Mouse (Mus musculus) left cerebral cortex, adult 9 months (tissue): ENCODE measurements at regions not wholly inside any gene's neighbourhood (a gene's known extent, or its start where the extent isn't known, plus 50 kb on each side); places are given as distances from the start of the nearest gene placed in this dataset.

Experiments
- DNase-seq, 2 experiments: peaks; one replicate each; pipeline ENCODE4 v3.0.0; 2022; ENCODE audit warnings: low spot score in 2 of 2

GRCm38 (mm10) chr11:93808431-93808830 is 77.1 kb downstream of the Utp18 start:
- no peak for DNase-seq

DNA sequence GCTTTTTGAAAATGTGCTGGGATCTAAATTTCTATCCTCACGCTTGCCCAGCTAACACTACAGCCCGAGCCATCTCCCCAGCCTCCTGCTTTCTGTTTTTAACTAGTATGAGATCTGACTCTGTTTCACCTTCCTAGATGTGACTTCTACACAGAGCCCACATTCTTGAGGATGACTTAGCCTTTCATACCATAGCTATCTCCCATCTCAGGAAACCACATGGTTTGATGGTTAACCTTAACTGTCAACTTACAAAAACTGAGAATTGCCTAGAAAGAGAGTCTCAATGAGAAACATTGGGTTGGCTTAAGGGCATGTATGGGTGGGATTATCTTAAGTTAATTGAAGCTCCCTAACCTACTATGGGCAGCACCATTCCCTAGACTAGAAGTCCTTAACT is 78.4 kb downstream of the Utp18 start:
- no peak for DNase-seq

- DNase-seq, result no peak
These were observed 114.2 kb downstream of the Utp18 start for GRCm38 (mm10) chr11:93771143-93771940.

DNA sequence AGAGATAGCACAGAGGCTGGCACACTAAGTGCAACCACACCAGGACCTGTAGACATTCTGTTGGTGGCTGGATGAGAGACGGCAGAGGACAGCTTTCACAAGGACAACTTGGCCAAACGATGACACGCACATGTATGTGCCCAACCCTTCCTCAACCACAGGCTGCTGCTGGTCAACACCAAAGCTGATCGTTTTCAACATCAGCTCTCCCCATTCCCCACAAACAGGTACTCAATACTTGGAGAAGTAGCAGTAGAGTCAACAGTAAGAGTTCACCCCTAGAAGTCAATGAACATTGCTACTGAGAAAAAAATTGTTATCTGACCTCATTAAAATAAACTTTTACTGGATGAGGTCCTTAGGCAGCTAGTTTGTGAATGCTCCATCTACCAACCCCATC is 119.6 kb downstream of the Utp18 start:
- no peak for DNase-seq

- peak; percentile 20 to 65 for DNase-seq
These were observed 122.6 kb downstream of the Utp18 start for GRCm38 (mm10) chr11:93762832-93763530.

DNA sequence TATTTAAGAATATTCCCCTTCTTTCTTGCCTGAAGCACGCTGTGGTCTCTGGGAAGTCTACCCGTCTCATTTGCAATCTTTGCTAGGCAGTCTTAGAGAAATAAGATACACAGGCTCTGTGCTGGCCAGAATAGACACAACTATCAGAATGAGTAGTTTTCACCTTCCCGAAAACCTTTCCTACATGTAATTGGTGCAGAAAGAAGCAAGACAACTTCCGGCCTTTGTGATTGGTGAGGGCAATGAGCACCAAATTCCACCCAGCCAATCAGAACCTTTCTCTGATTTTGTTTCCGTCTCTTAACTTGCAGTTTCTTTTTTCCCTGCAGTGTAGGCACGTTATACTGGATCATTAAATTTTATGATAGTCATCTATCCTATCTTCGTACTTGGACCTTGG is 127.7 kb downstream of the Utp18 start:
- no peak for DNase-seq

DNA sequence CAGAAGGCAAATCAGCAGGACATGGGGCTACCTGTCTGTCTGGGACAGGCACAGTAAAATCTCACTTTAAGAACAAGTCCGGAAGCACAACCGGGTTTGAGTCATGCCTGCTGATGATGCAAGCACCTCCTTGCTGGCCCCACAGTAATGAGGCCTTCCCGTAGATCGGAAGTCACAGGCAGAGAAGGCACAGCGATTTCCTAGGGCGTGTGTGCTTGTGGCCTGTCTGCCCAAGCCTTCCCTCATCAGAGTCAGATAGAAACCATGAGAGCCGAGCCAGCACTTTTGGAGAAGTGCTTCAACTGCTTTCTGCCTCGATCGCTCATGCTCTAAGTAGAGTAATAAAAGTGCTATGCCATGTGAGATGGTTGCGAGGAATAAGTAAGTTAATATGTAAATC is 148.9 kb downstream of the Utp18 start:
- DNase-seq, result no peak

DNA sequence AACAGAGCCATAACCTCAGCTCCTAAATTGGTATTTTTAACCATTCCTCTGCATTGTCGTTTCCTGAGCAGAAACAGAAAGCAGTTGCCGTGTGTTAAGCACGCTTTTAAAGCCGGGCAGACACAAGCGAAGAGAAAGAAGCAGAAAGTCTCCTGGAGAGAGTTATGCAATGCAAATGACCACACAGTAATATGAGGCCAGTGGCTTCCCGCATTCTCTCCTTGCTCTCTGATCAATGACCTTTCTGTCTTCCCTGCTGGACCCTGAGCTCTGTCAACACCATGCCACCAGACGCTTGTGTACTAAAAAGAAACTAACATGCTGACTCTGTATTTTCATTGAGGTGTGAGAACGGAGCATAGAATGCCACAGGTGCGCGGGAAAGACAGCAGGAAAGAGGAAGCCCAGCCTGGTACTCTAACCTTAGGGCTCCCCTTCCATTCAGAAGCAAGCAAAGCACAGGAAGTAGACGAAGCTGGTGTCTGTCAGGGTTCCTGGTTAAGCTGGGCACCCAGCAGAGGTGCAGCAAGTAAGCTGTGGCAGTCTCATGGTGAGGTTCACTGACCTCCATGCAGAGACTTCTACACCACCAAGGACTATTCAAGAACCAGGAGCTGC is 151.9 kb downstream of the Utp18 start:
- DNase-seq, result no peak

GRCm38 (mm10) chr11:93729119-93729518 is 156.4 kb downstream of the Utp18 start:
- no peak for DNase-seq

- DNase-seq, result no peak
These were observed 160.3 kb downstream of the Utp18 start for GRCm38 (mm10) chr11:93725242-93725641.

GRCm38 (mm10) chr11:93719141-93719540 is 166.4 kb downstream of the Utp18 start:
- no peak for DNase-seq

DNA sequence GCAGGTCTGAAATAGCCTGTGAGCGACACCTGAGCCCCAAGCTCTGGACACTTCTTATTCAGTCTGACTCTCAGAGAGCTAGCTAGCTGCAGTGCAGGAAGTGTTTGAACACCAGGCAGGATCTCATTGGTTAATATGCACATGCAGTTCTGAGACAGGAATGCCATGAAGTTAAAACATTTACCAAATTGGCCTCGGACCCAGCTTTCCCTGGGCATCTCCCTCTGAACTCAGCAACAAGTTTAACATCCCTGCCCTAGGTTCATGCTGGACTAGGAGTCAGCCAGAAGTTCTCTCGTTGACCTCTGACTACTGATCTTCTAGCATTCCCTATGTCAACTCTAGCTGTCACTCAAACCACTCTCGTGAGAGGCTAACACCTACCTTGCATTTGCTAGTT is 175.9 kb downstream of the Utp18 start:
- DNase-seq, result no peak

DNA sequence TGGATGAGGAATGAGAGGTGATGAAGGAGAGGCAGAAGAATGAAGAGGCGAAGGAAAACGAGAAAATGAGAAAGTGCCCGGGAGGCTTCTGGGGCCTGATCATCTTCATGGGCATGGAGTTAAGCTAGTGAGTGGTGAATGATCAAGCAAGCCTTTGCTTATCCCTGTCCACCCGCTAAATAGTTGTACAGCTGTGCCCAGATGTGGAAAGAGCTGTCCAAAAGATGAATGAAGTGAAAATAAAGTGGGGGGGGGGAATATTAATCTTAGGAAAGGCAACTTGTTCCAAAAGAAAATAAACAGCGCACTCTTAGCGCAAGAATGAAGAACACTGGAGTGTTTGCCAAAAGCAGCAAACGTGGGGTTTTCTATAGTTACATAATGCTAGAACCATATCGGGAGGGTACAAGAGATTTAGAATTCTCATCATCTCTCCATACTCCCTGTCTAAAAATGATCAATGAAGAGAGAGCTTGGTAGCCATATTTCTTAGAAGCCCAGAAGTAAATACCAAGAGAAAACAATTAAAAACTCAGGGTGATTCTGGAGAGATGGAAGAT is 188.5 kb downstream of the Utp18 start:
- no peak for DNase-seq

DNA sequence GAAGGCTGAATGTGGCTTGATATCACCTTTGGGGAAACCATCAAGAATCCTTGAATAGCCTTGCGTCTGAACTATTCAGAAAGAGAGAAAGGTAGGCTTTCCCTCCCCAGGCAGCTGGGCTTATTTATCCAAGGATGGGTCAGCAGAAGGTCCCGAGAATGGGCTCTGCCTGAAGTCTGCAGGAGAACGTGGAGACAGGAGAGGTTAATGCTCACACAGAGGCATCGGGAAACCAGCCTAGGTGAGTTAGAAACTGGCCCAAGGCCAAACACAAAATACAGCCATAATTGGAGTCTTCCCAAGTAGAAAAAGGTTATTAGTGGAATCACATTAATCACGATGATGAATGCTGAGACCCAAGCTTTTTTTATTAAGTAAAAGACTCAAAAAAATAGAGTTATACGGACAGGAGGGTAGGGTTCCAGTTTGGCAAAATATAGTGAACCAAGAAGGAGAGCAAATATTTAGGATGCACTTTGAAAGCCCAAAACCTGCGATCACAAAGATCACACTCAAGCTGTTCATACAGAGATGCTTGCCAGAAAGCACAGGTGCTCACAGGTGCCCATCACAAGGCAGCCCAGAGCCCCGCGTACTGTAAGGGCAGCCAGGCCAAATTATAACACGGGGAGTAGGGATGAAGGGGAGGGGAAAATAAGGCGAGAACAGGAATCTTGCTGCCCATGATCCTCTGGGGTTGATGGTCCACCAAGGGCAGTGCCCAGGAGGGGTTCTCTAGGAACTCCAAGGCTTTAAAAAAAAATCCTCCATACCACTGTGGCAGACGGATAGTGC is 189.3 kb downstream of the Utp18 start:
- DNase-seq, result no peak

- DNase-seq, result no peak
These were observed 201.9 kb downstream of the Utp18 start for GRCm38 (mm10) chr11:93683691-93684090.

- DNase-seq, result no peak
These were observed 209.3 kb downstream of the Utp18 start for GRCm38 (mm10) chr11:93676299-93676698.

GRCm38 (mm10) chr11:93672025-93672424 is 213.5 kb downstream of the Utp18 start:
- DNase-seq, result no peak

- DNase-seq, result no peak
These were observed 223.9 kb downstream of the Utp18 start for GRCm38 (mm10) chr11:93661657-93662056.

DNA sequence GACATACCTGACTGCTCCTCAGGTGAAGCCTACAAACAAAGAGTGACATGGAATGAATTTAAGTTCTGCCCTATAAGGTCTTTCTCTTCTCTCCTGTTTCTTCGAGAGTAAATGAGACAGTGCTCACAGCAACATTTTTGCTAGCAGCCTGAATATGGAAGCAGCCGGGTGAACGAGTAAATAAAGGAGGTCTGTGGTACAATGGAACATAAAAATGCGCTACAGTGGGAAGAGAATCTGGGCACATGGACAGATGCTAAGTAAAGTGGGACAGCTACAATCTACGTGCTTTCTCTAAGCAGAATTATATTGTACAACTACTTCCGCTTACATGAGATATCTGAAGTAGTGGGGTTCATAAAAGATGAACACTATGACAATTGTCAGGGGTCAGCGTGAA is 225.2 kb downstream of the Utp18 start:
- DNase-seq, result no peak

DNA sequence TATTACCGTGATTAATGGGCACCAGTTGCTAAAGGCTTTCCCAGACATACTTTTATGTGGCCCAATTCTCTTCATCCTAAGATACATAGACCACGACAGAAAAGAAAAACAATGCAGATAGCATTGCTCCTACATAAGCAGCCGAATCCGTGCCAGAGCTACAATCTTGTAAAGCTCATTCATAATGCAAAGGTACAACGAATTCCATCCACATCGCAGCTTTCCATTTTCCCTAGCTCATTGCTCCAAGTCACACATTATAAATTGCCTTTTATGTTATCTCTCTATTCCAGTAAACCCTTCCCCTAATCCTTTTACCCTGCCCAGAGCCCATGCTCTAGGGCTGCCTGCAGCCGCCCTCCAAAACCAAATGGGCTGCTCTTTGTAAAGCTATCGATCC is 226.8 kb downstream of the Utp18 start:
- DNase-seq, result no peak

DNA sequence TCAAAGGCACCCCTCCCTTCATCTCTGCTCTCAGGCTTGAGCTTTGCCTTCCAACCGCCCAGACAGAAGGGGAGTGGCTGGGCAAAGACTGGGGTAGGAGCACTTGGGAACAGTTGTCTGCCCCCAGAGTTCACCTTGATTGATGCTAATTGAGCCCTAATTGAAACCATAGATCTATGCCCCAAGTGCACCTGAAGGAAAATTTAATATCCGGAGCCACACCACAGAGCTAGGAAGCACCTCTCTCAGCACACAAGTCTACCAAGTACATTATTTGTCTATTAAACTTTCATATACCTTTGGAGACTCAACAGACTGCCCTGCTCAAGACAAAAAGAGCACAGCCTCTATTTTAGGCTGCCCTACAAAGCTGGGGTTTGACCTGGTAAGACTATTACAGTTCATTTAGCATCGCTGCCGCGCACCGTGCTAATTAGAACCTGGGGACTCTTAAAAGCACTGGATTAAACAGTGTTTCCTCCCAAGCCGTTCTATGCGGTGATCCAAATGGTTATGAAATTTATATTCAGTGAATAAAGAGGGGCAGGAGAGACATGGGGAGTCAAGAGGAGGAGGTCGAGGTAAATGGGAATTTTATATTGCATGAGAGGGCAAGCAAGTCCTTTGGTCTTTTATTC is 229.8 kb downstream of the Utp18 start:
- DNase-seq, result no peak
